Mouse (Mus musculus) adrenal gland, adult 10 weeks (tissue): ENCODE results near the gene Eri3. TPM values are rescaled to one million over a fixed set of nuclear protein-coding genes. Genes with fewer than 3 reads are reported as not detected.

ENCODE experiments used
- polyA plus RNA-seq: library from polyadenylated mRNA; stranded (reverse); fragments of 350-450 nt; fragmentation: Illumina TruSeq; extraction: RNeasy Lipid Tissue Mini Kit (QIAGEN cat#74804); gene quantifications from one replicate; pipeline ENCODE4 v1.2.3, GENCODE M21; 2014; ENCODE audit warnings: low read depth, low replicate concordance

Gene Eri3
- polyA plus RNA-seq, result 11.6 TPM

DNA sequence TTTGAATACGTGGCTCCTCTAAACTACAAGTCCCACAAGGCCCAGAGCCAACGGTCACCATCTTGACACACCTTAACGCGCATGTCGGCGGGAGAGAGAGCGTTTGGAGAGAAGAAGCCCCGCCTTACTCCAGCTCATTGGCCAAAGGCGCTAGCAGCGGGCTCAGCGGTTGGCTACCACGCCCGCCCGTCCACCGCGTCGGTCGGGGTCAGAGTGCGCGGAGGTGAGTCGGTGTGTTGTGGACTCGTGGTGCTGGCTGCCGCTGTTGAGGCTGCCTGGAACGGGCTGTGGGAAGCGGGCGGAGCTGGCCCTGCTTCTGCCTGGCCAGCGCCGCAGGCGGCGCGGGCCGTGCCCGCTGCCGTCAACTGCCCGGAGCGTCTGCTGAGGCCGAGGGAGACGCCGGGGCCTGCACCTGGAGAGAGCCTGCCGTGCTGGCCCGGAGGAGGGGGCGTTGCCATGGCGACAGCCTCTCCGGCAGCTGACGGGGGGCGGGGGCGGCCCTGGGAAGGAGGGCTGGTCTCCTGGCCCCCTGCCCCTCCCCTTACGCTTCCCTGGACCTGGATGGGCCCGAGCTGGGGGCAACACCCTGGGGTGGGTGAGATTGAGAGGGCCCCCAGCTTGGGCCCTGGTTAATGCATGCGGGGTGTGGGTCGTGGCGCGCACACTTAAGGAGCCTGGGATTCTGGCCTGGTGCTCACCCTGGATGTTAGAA is at the start of gene Eri3:
Eri3 (plus strand) TSS at position 226 of the 712 bp plus-strand sequence.

DNA sequence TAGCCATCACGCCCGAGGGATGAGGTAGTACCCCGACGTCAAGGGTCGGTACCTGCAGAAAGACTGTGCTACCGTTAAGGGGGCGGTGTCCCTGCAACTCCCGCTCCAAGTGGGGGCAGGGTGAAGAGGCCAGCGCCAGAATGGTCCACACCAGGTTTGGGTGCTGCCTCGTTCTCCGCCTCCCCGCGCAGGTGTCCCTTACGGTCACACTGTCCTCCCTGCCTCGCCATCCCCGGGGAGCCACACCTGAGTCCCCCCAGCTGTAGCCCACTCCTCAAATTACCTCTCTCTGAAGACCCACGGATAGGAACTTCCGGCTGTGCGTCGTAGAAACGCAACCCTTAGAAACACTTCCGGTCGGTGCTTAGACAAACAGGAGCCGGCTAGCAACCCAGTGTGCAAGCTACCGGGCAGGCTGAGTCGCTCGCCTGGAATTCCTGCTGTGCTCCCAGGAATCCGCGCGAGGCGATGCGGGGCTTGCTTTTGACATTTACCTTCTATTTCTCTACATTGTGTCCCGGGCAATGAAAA is 131.8 kb downstream of the Eri3 start, which contains the start of gene Dmap1:
Dmap1 (minus strand) TSS at position 343 of the 531 bp plus-strand sequence.

Other genes with a start within 250 kb of the Eri3 start
- 21.0 TPM for gene Rnf220, start 53.3 kb upstream of the Eri3 start, polyA plus RNA-seq
- 0.76 TPM for gene Dmap1, start 131.9 kb downstream of the Eri3 start, polyA plus RNA-seq
- not detected for gene Gm12845, start 174.0 kb downstream of the Eri3 start, polyA plus RNA-seq
- gene Klf17, start 215.3 kb downstream of the Eri3 start, polyA plus RNA-seq, result not detected